ENCODE assay signal across 8 mouse cellular contexts in the genomic region with DNA sequence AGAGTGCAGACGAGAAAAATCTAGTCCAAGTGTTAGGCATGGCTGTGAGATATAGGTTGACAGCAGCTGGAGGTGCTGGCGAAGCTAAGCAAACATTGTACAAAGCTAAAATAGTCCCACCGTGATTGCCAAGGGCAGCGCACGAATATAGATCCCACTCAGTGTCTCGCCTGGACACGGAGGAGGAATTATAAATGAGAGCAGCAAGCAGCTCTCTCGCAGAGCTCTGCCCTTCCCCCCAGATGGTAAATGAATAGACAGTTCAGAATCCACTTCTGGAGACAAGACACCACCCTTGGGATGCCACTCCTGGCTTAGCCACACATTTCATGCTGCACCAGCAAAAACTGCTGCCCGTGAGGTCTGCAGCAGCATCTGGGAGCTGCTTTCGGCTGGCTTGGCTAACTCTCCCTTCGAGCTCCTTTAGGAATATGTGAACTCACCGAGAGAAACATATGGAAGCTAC.
DNase-seq lines count a peak whose midpoint lies in the region; ATAC-seq and TF ChIP-seq lines count a peak whose summit lies in the region.

No protein-coding gene starts in this region.

- no peaks in the 10 kb centered on the region for H3K36me3 ChIP-seq in limb, embryonic 12.5 days
- no peaks in the 10 kb centered on the region for H3K36me3 ChIP-seq in limb, embryonic 10.5 days
- no peaks in the 10 kb centered on the region for H3K36me3 ChIP-seq in heart, postnatal 0 days (replicated peaks; ENCODE audit: control insufficient read depth, insufficient read depth, low read length)
- no peaks in the 10 kb centered on the region for H3K36me3 ChIP-seq in kidney, embryonic 16.5 days (ENCODE audit: insufficient read depth, low read length)

- H3K9me3 ChIP-seq in limb, embryonic 12.5 days, result no peaks in the 10 kb centered on the region
- H3K9me3 ChIP-seq in limb, embryonic 10.5 days (replicated peaks), result no peaks in the 10 kb centered on the region
- no peaks in the 10 kb centered on the region for H3K9me3 ChIP-seq in heart, postnatal 0 days (replicated peaks; ENCODE audit: control insufficient read depth, low read length)
- no peaks in the 10 kb centered on the region for H3K9me3 ChIP-seq in kidney, embryonic 16.5 days (ENCODE audit: low read length)

- no peak overlapping the region for H3K4me3 ChIP-seq in limb, embryonic 12.5 days (replicated peaks)
- no peak overlapping the region for H3K4me3 ChIP-seq in limb, embryonic 10.5 days
- H3K4me3 ChIP-seq in heart, postnatal 0 days (ENCODE audit: low read depth, low read length), result peak overlapping the region; percentile 39
- no peak overlapping the region for H3K4me3 ChIP-seq in kidney, embryonic 16.5 days (ENCODE audit: low read length)

- TF ChIP-seq EP300 in heart, postnatal 0 days (IDR thresholded peaks at IDR 0.05; ENCODE audit: low read depth), result no peak

- H3K9ac ChIP-seq in limb, embryonic 12.5 days (replicated peaks), result no peak overlapping the region
- H3K9ac ChIP-seq in heart, postnatal 0 days (replicated peaks; ENCODE audit: low read depth, low read length), result peak overlapping the region; percentile 20; the same call in 1 of the 2 replicates
- H3K9ac ChIP-seq in kidney, embryonic 16.5 days (replicated peaks; ENCODE audit: low read length), result no peak overlapping the region

- ATAC-seq in limb, embryonic 12.5 days (ENCODE audit: insufficient number of reproducible peaks, insufficient read depth, low FRiP score, low TSS enrichment, low read depth), result no peak
- peak; percentile 63; the same call in 1 of the 2 replicates for ATAC-seq in heart, postnatal 0 days (ENCODE audit: insufficient read depth, low read depth)
- peak; percentile 71; the same call in 1 of the 2 replicates for ATAC-seq in kidney, embryonic 16.5 days (ENCODE audit: low FRiP score, low TSS enrichment)

- H3K27me3 ChIP-seq in limb, embryonic 12.5 days, result peaks cover 5% of the 10 kb centered on the region; the same call in 1 of the 2 replicates
- no peaks in the 10 kb centered on the region for H3K27me3 ChIP-seq in limb, embryonic 10.5 days (ENCODE audit: low read depth, poor library complexity, severe bottlenecking)
- no peaks in the 10 kb centered on the region for H3K27me3 ChIP-seq in heart, postnatal 0 days (ENCODE audit: control insufficient read depth, insufficient read depth, low read length)
- H3K27me3 ChIP-seq in kidney, embryonic 16.5 days (ENCODE audit: insufficient read depth, low read length), result no peaks in the 10 kb centered on the region

- TF ChIP-seq CTCF in heart, postnatal 0 days (IDR thresholded peaks at IDR 0.05; ENCODE audit: low read depth), result no peak

- peaks cover 3% of the 10 kb centered on the region; the same call in 1 of the 2 replicates for H3K4me1 ChIP-seq in limb, embryonic 12.5 days (replicated peaks)
- H3K4me1 ChIP-seq in limb, embryonic 10.5 days, result no peaks in the 10 kb centered on the region
- peaks cover 3% of the 10 kb centered on the region; the same call in 1 of the 2 replicates for H3K4me1 ChIP-seq in heart, postnatal 0 days (ENCODE audit: control insufficient read depth, insufficient read depth)
- no peaks in the 10 kb centered on the region; the same call in 1 of the 2 replicates for H3K4me1 ChIP-seq in kidney, embryonic 16.5 days (ENCODE audit: insufficient read depth, low read length)

- H3K4me2 ChIP-seq in limb, embryonic 12.5 days, result no peak overlapping the region
- peak overlapping the region; percentile 75 for H3K4me2 ChIP-seq in heart, postnatal 0 days (ENCODE audit: low read depth, low read length)
- H3K4me2 ChIP-seq in kidney, embryonic 16.5 days (replicated peaks; ENCODE audit: low read depth, low read length), result peak overlapping the region; percentile 33; the same call in 1 of the 2 replicates

- no peak for DNase-seq in limb, embryonic 10.5 days (ENCODE audit: low spot score)
- DNase-seq in heart, postnatal 0 days (ENCODE audit: low spot score), result peak; percentile 22
- peak; percentile 57 to 61 for DNase-seq in right cerebral cortex, adult 2 months (ENCODE audit: low spot score in 2 of 2)
- DNase-seq in layer of hippocampus, adult 9-11 months, result no peak
- no peak for DNase-seq in ovary, postnatal 14 days (ENCODE audit: low spot score)
- no peak for DNase-seq in urinary bladder, adult 2 months (ENCODE audit: low spot score)

- 60% methylated on average over 12 of the region's 12 CpGs for WGBS in limb, embryonic 12.5 days
- WGBS in limb, embryonic 10.5 days, result 73% methylated on average over 12 of the region's 12 CpGs
- 20% methylated on average over 12 of the region's 12 CpGs for WGBS in heart, postnatal 0 days
- 33% methylated on average over 12 of the region's 12 CpGs for WGBS in kidney, embryonic 16.5 days

- H3K27ac ChIP-seq in limb, embryonic 12.5 days, result peak overlapping the region; percentile 73
- H3K27ac ChIP-seq in limb, embryonic 10.5 days, result no peak overlapping the region
- H3K27ac ChIP-seq in heart, postnatal 0 days (ENCODE audit: low read depth), result peak overlapping the region; percentile 64
- H3K27ac ChIP-seq in kidney, embryonic 16.5 days (ENCODE audit: low read length), result no peak overlapping the region

Comparison
In these comparisons a context has a peak if more than half of its experiments do, and no peak if none do; other contexts are left out.
1. H3K27ac ChIP-seq: peak in limb, embryonic 12.5 days (single experiment) and heart, postnatal 0 days (single experiment); none in limb, embryonic 10.5 days (single experiment) and kidney, embryonic 16.5 days (single experiment).
2. DNase-seq: peak in heart, postnatal 0 days (single experiment) and right cerebral cortex, adult 2 months (2 of 2); none in limb, embryonic 10.5 days (single experiment), layer of hippocampus, adult 9-11 months (single experiment), ovary, postnatal 14 days (single experiment) and urinary bladder, adult 2 months (single experiment).